Mouse (Mus musculus) heart, adult 8-10 months (tissue): ENCODE results near the gene Svopl. TPM values are rescaled to one million over a fixed set of nuclear protein-coding genes. Genes with fewer than 3 reads are reported as not detected.

Experiments used
- DNase-seq: peaks from one replicate; pipeline ENCODE4 v3.0.0; 2022; ENCODE audit warnings: low spot score
- total RNA-seq, 4 experiments: library from RNA; stranded (reverse); gene quantifications; 2 replicates each; pipeline ENCODE4 v1.2.4; 2022

The Svopl gene
- total RNA-seq, 4 experiments from 2014 or later = 0.13 to 1.0 (median 0.62) TPM

DNA sequence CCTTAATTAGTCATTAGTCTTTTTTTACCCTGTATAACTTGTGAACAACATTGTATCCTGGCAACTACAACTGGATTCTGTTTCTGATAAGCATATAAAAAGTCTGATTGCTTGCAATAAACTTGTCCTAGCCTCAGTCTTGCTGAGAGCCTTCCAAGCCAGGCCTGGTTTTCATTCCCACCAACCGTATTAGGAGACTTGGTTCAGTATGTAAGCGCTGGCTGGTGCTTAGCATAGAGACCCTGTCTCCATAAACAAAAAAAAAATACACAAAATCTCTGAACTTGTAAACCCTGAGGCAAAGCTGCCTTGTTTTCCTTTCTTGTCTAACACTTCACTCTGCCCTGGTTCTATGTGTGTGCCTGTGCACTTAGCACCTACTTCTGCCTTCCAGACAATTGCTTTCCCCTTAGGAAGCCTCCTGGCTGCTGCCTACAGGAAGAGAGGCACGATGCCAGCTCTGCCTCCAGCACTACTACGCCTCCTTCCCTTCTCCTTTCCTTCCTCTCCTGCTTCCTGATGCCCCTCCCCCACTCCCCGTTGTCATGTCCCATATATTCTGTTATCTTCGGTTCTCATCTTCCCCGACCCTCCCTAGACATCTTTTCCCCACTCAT is 14.8 kb downstream of the Svopl start:
- DNase-seq = no peak

DNA sequence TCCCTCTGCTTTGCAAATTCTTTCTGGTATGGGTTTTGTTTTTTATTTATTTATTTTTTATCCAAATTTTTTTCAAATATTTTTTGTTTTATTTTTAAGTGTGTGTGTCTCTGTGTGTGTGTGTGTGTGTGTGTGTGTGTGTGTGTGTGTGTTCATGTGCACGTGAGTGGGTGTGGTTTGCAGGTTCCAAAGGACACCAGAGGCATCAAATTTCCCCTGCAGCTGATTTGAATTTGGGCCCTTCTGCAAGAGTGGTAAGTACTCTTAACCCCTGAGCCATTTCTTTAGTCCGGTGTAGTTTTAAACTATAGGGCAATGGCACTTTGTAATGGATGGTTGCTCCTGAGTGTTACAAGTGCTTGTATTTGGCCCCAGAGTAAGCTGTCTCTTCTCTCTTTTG is 18.6 kb downstream of the Svopl start:
- no peak for DNase-seq

DNA sequence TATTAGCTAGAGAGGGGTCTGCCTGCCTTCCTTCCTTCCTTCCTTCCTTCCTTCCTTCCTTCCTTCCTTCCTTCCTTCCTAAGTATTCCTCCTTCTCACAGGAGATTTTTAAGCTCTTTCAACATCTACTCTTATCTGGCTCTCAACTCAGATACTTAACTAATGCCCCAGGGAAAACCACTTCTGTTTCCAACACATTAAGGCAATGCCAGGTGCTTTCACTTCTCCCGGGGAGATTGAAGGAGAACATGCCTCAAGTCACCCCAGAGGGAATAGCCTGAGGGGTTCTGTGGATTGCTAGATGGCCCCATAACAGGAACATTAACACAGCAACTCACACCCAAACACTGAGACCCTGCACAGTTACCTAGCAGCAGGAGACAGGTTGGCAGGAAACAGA is 19.0 kb downstream of the Svopl start:
- DNase-seq = no peak

DNA sequence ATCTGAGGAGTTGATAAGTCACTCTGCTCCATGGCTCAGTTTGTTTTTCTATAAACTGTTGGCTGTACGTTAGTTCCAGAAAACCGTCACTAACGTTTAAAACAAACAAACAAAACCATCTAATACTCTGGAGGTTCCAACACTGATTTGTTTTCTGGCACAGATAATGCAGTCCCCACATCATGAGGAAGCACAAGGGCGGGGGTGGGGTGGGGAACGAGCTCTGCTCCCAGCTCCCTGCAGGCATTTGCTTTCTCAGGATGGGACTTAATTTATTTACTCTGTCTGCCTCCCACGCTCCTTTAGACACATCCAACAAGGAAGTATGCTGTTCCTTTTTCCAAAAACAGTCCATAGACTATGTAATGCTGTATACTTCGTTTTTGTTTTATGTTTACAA is 23.5 kb downstream of the Svopl start:
- DNase-seq = peak; percentile 11

DNA sequence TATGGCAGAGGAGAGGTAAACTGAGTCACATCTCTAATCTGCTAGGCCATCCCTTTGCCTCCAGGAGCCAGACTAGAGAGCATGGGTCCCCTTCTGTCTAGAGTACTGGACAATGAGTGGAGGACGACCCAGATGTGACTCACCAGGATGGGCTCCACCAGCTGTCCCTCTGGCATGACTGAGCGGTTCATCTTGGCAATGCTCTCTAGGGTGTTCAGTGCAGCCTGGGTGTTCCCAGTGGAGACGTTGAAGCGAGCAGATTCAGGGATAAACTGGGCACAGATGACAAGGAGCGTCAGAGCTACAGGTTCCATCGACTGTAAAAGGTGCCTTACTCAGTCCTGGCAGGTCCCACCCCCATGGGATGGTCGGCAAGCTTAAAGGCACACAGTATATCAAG is 25.4 kb downstream of the Svopl start:
- DNase-seq = no peak

DNA sequence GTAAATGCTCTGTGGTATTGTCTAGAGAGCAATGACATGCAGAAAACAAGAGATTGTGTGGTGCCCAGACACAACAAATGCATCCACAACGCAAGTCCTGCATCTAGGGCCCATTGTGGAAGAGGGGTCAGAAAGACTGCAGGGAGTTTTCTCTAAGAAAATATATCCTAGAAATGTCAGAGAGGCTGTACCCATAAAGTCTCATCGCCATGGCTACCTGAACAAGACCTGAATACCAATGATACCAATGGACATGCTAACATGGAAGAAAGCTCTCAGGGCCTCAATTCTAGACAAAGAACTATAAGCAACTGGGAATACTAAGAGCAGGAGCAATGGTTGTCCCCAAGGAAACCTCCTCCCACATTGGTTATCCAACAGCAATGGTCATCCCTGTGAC is 34.0 kb downstream of the Svopl start:
- no peak for DNase-seq

DNA sequence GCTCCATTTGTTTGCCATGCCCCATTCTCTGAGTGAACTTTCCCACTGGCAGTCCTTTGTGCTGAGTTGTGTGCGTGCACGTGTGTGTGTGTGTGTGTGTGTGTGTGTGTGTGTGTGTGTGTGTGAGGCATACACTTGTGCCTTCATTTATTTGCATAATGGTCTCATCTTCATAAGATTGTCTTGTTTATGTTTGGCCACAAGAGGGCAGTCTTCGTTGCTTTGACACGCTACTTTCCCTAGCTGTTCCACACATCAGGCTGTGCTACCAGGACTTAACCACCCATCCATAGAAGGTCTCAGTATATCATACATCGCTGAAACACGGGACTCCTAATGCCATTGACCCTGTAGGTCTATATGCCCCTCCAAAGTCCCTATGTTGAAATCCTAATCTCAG is 39.3 kb downstream of the Svopl start:
- DNase-seq = peak; percentile 56

DNA sequence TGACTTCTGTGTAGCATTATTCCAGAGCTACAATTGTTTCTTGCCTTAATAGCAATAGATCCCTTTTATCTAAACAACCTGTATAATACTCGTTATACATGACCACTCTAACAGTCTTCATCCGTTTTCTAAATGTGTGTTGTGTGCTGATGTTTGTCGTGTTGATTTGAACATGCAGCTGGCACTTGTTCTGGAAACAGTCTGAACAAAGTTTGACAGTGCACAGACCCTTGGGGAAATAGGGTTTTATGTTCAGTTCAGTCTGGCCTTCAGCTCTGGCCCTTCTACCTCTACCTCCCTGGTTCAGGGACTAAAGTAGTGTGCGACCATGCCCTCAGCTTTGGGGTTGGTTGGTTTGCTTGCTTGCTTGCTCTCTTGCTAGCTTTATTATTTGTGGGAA is 79.4 kb downstream of the Svopl start:
- no peak for DNase-seq

DNA sequence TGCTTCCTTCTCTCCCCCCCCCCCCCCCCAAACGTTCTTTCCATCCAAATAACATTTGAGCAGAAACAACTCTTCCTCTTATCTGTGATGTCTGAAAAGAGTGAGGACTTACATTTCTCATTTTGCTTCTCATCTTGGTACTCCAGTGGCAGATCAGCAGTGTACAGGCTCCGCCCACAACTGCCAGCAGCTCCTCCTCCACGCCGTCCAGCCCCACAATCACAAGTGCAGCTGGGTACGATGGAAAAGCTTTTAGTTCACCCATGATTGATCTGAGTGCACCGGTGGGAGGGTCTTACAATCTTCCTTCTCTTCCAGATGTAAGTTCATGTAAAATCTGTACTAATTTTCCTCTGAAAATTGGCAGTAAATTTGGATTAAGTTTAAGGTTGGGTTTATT is 95.5 kb downstream of the Svopl start:
- no peak for DNase-seq

DNA sequence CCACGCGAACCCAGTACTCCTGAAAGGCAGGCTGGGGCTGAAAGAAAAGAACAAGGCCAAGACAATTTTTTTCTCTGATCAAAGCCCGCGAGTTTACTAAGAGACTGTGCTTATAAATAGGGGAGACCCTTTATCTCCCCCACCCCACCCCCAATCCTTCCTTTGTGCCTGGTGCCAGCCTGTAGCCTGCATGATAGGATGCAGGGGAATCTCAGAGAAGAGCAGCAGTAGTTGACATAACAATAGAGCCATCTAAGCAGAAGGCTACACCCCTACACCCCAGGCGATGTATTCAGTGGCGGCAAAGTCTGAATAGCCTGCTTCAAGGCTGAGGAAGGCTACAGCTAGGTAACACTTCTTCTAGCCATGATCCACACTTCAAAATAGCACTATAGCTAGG is 110.3 kb downstream of the Svopl start:
- DNase-seq = no peak

Other genes with a start within 250 kb of the Svopl start
- 10 to 100 TPM; 30.8 to 36.8 (median 34.0) TPM for gene Trim24, start 176.2 kb downstream of the Svopl start, total RNA-seq
- not detected for gene Tmem213, start 62.3 kb upstream of the Svopl start, total RNA-seq
- 1 to 10 TPM; 2.0 to 3.9 (median 2.2) TPM for gene Atp6v0a4, start 77.6 kb upstream of the Svopl start, total RNA-seq
- 1 to 10 TPM; 1.7 to 2.1 (median 1.9) TPM for gene D630045J12Rik, start 207.0 kb upstream of the Svopl start, total RNA-seq